Mouse (Mus musculus) hindbrain, embryonic 16.5 days (tissue): ENCODE measurements at regions not wholly inside any gene's neighbourhood (a gene's known extent, or its start where the extent isn't known, plus 50 kb on each side); places are given as distances from the start of the nearest gene placed in this dataset.

Experiments used
- ATAC-seq: fragments of 200-750 bp; cut with Nextera tagmentation; 2 replicates; pipeline ENCODE4 v1.8.0; 2017; ENCODE audit warnings: moderate TSS enrichment, moderate library complexity
- H3K27ac ChIP-seq: fragments of 300-500 bp; sonication (generic); 2 replicates; pipeline ENCODE4 v1.5.1; 2014; ENCODE audit warnings: low read depth, mild to moderate bottlenecking, control low read depth, low read length, moderate library complexity
- H3K27me3 ChIP-seq: fragments of 300-500 bp; sonication (generic); replicated peaks from 2 replicates; pipeline ENCODE4 v1.6.1; 2014; ENCODE audit warnings: low read length; ENCODE audit not compliant: control insufficient read depth, insufficient read depth
- H3K36me3 ChIP-seq: fragments of 300-500 bp; sonication (generic); 2 replicates; pipeline ENCODE4 v1.6.1; 2014; ENCODE audit warnings: mild to moderate bottlenecking, low read length, moderate library complexity, mixed read lengths; ENCODE audit not compliant: control insufficient read depth, insufficient read depth
- H3K4me1 ChIP-seq: fragments of 300-500 bp; sonication (generic); 2 replicates; pipeline ENCODE4 v1.6.1; 2014; ENCODE audit warnings: low read depth, low read length; ENCODE audit not compliant: control insufficient read depth, insufficient read depth
- H3K4me2 ChIP-seq: fragments of 300-500 bp; sonication (generic); 2 replicates; pipeline ENCODE4 v1.6.1; 2014; ENCODE audit warnings: mild to moderate bottlenecking, low read length, control low read depth, moderate library complexity
- H3K4me3 ChIP-seq: fragments of 300-500 bp; sonication (generic); 2 replicates; pipeline ENCODE4 v1.5.1; 2014; ENCODE audit warnings: mild to moderate bottlenecking, low read length, control low read depth, moderate library complexity
- H3K9ac ChIP-seq: fragments of 300-500 bp; sonication (generic); 2 replicates; pipeline ENCODE4 v1.6.1; 2014; ENCODE audit warnings: low read depth, mild to moderate bottlenecking, control low read depth, low read length, moderate library complexity
- H3K9me3 ChIP-seq: fragments of 300-500 bp; sonication (generic); 2 replicates; pipeline ENCODE4 v1.6.1; 2014; ENCODE audit warnings: mild to moderate bottlenecking, low read length, moderate library complexity; ENCODE audit not compliant: control insufficient read depth
- WGBS: fragments of 180-500 bp; shearing (Covaris S2); extraction: QIAGEN DNeasy Blood & Tissue Kit; methylation state at CpG from one replicate; pipeline ENCODE4 v1.1.7; 2014; 5-methylcytosine and 5-hydroxymethylcytosine counted together

GRCm38 (mm10) chr13:85505046-85505445 lies 216.1 kb upstream of the Rasa1 start:
- no peak overlapping the region for H3K27ac ChIP-seq
- ATAC-seq, result no peak
- H3K9me3 ChIP-seq, result no peaks in the 10 kb centered on the region
- WGBS, result 76% methylated on average over 4 of the region's 4 CpGs
- H3K9ac ChIP-seq, result no peak overlapping the region
- no peaks in the 10 kb centered on the region for H3K27me3 ChIP-seq
- H3K4me2 ChIP-seq, result no peak overlapping the region
- no peak overlapping the region for H3K4me3 ChIP-seq
- no peaks in the 10 kb centered on the region for H3K4me1 ChIP-seq
- no peaks in the 10 kb centered on the region for H3K36me3 ChIP-seq

DNA sequence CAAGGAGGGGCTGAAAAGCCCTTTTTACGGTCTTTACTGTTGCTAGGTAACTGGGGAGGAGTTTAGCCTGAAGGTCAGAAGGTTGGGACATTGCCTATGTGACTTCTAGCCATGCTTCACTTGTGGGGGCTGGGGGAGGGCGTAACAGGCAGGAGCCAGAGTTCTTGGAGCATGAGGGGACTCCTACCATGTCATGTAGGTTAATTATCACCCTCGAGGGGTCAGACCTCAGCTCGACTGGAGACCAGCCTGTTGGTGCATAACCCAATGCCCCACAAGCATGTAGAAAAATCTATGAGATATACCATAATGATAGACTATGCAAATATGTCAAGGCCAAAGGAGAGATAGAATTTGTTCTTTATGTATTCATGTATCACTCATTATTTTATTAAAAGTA lies 215.1 kb upstream of the Rasa1 start:
- no peaks in the 10 kb centered on the region for H3K36me3 ChIP-seq
- WGBS, result 40% methylated on average over 4 of the region's 4 CpGs
- no peak overlapping the region for H3K27ac ChIP-seq
- ATAC-seq, result no peak
- H3K9ac ChIP-seq, result no peak overlapping the region
- no peaks in the 10 kb centered on the region for H3K4me1 ChIP-seq
- H3K4me3 ChIP-seq, result no peak overlapping the region
- no peaks in the 10 kb centered on the region for H3K27me3 ChIP-seq
- no peaks in the 10 kb centered on the region for H3K9me3 ChIP-seq
- no peak overlapping the region for H3K4me2 ChIP-seq

- WGBS, result 83% methylated on average over 2 of the region's 2 CpGs
- no peaks in the 10 kb centered on the region for H3K27me3 ChIP-seq
- no peak overlapping the region for H3K9ac ChIP-seq
- H3K4me1 ChIP-seq, result no peaks in the 10 kb centered on the region
- no peak for ATAC-seq
- H3K9me3 ChIP-seq, result no peaks in the 10 kb centered on the region
- no peak overlapping the region for H3K4me2 ChIP-seq
- H3K36me3 ChIP-seq, result no peaks in the 10 kb centered on the region
- H3K4me3 ChIP-seq, result no peak overlapping the region
- no peak overlapping the region for H3K27ac ChIP-seq
Measured at GRCm38 (mm10) chr13:85498696-85499095, 209.8 kb upstream of the Rasa1 start.

DNA sequence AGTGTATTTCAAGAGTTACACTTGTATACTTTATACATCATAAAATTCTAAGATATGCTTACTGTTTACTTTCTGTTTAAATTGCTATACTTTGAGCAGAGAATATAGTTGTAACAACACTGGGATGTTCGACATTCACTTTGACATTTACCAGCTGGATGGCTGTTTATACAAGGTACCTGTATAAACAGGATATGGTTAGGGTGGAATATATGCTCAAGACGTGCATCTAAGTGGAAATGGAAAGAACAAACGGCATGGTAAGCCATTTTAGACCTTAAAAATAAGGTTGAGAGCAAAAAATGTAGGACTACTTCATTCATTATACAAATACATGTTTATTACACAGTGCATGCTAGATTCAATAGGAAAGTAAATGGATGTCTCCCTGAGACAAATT lies 195.9 kb upstream of the Rasa1 start:
- Histone ChIP-seq H3K36me3 (no peaks in the 10 kb centered on the region), H3K4me2 (no peak overlapping the region), H3K27me3 (no peaks in the 10 kb centered on the region), H3K9ac (no peak overlapping the region), H3K4me1 (no peaks in the 10 kb centered on the region), H3K27ac (no peak overlapping the region), H3K9me3 (no peaks in the 10 kb centered on the region), H3K4me3 (no peak overlapping the region)
- ATAC-seq, result no peak
- WGBS, result 73% methylated on average over 3 of the region's 3 CpGs

GRCm38 (mm10) chr13:85483348-85483747 lies 194.4 kb upstream of the Rasa1 start:
- H3K27me3 ChIP-seq, result no peaks in the 10 kb centered on the region
- H3K4me3 ChIP-seq, result no peak overlapping the region
- ATAC-seq, result no peak
- H3K9me3 ChIP-seq, result no peaks in the 10 kb centered on the region
- H3K4me2 ChIP-seq, result no peak overlapping the region
- H3K9ac ChIP-seq, result no peak overlapping the region
- no peaks in the 10 kb centered on the region for H3K36me3 ChIP-seq
- no peaks in the 10 kb centered on the region for H3K4me1 ChIP-seq
- no peak overlapping the region for H3K27ac ChIP-seq

- no peak for ATAC-seq
- no peak overlapping the region for H3K9ac ChIP-seq
- H3K27me3 ChIP-seq, result no peaks in the 10 kb centered on the region
- no peaks in the 10 kb centered on the region for H3K36me3 ChIP-seq
- H3K4me1 ChIP-seq, result no peaks in the 10 kb centered on the region
- WGBS, result 79% methylated on average over 2 of the region's 2 CpGs
- no peak overlapping the region for H3K4me3 ChIP-seq
- H3K27ac ChIP-seq, result no peak overlapping the region
- no peak overlapping the region for H3K4me2 ChIP-seq
- H3K9me3 ChIP-seq, result no peaks in the 10 kb centered on the region
Measured at GRCm38 (mm10) chr13:85479405-85479804, 190.5 kb upstream of the Rasa1 start.

GRCm38 (mm10) chr13:85476274-85476846 lies 187.4 kb upstream of the Rasa1 start:
- Histone ChIP-seq H3K4me2 (no peak overlapping the region), H3K36me3 (no peaks in the 10 kb centered on the region), H3K9ac (no peak overlapping the region), H3K4me1 (no peaks in the 10 kb centered on the region), H3K27me3 (no peaks in the 10 kb centered on the region), H3K4me3 (no peak overlapping the region), H3K27ac (no peak overlapping the region), H3K9me3 (no peaks in the 10 kb centered on the region)
- 86% methylated on average over 4 of the region's 4 CpGs for WGBS
- no peak for ATAC-seq

DNA sequence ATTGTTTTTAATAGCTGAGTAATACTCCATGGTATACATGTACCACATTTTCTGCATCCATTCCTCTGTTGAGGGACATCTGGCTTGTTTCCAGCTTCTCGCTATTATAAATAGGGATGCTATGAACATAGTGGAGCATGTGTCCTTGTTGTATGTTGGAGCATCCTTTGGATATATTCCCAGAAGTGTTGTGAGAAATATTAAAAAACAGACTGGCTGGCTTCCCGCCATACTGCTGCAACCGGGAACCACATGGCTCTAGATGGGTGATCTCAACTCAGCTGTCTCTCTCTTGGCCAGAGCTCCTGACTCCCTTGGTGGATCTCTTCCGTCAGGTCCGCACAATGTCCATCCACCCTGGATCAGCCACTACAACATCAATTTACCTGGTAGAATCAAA lies 182.4 kb upstream of the Rasa1 start:
- no peak for ATAC-seq
- H3K27ac ChIP-seq, result no peak overlapping the region
- no peaks in the 10 kb centered on the region for H3K9me3 ChIP-seq
- no peak overlapping the region for H3K4me3 ChIP-seq
- no peak overlapping the region for H3K9ac ChIP-seq
- H3K36me3 ChIP-seq, result no peaks in the 10 kb centered on the region
- no peaks in the 10 kb centered on the region for H3K27me3 ChIP-seq
- WGBS, result 91% methylated on average over 5 of the region's 5 CpGs
- no peak overlapping the region for H3K4me2 ChIP-seq
- no peaks in the 10 kb centered on the region for H3K4me1 ChIP-seq

DNA sequence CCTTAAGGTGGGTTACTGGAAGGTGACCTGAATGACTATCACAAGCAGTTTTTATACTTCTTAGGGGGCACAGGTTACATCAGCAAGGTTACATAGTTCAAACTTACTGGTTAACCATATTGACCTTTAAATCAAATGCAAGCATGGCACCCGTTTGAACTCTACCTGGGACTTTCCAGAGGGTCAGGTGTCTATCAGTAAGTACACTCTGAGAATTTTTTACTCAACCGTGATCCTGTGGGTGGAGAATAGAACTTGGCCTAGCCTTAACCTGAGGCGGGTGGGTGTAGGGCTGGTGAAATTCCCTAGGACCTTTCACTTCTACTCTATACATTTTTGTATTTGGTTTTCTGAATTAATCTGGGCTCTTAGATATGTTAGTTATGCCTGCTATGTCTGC lies 170.5 kb upstream of the Rasa1 start:
- Histone ChIP-seq H3K4me2 (no peak overlapping the region), H3K36me3 (no peaks in the 10 kb centered on the region), H3K27me3 (no peaks in the 10 kb centered on the region), H3K9ac (no peak overlapping the region), H3K9me3 (no peaks in the 10 kb centered on the region), H3K4me3 (no peak overlapping the region), H3K4me1 (no peaks in the 10 kb centered on the region), H3K27ac (no peak overlapping the region)
- WGBS, result 89% methylated on average over 3 of the region's 3 CpGs
- ATAC-seq, result no peak

GRCm38 (mm10) chr13:85458611-85459010 lies 169.7 kb upstream of the Rasa1 start:
- Histone ChIP-seq H3K9me3 (no peaks in the 10 kb centered on the region), H3K36me3 (no peaks in the 10 kb centered on the region), H3K4me1 (no peaks in the 10 kb centered on the region), H3K9ac (no peak overlapping the region), H3K4me3 (no peak overlapping the region), H3K4me2 (no peak overlapping the region), H3K27ac (no peak overlapping the region), H3K27me3 (no peaks in the 10 kb centered on the region)
- no peak for ATAC-seq
